Mouse (Mus musculus) embryonic stem cell, embryonic (primary cell): ENCODE data around the gene Bptf.

Experiments used
- CTCF ChIA-PET, 4 experiments: fragments of 300-600 bp in 2 of 4; fragments of 350-600 bp in 2 of 4; sonication (Branson Sonifier 250); formaldehyde crosslinking; loops; one replicate each; lab custom pipeline; 2022; ENCODE audit warnings: inconsistent platforms in 2 of 4; lab: Charles Lee
- POLR2A ChIA-PET, 4 experiments: fragments of 300-600 bp in 2 of 4; fragments of 350-600 bp in 2 of 4; sonication (Branson Sonifier 250); formaldehyde crosslinking; loops; one replicate each; lab custom pipeline; 2022; ENCODE audit warnings: antibody characterized with exemption in 4 of 4, inconsistent platforms in 1 of 4; lab: Charles Lee

Bptf gene

GRCm38 (mm10) chr11:107131749-107132421 is at the start of gene Bptf:
Gene Bptf (minus strand): TSS chr11:107132127.
- ChIA-PET CTCF (interaction anchor here (0.5 to 2.4 kb wide), 21 partner anchors 8 to 231 kb away, joined by 3 to 14 read pairs (median 4); no protein-coding TSS in a partner anchor), POLR2A (interaction anchor here in 3 of 4 experiments (0.5 to 23.9 kb wide), 41 partner anchors 8 to 407 kb away, joined by 3 to 396 read pairs (median 4); partner anchors contain the start of genes Kpna2 (in 2 of the 3), 1810010H24Rik (in 1 of the 3), Cep95 (in 1 of the 3) and Ddx5 (in 1 of the 3))

- POLR2A ChIA-PET = no interaction called here
- CTCF ChIA-PET = no interaction called here
These were observed 29.3 kb upstream of the Bptf start for GRCm38 (mm10) chr11:107161215-107161614.

GRCm38 (mm10) chr11:107159034-107159433 is 27.1 kb upstream of the Bptf start:
- ChIA-PET CTCF (interaction anchor here (0.5 to 2.7 kb wide), 22 partner anchors 10 to 756 kb away, joined by 3 to 7 read pairs (median 3); partner anchors contain the start of genes Bptf (in 1 of the 4), Cacng5 (in 1 of the 4) and Nol11 (in 1 of the 4)), POLR2A (interaction anchor here in 3 of 4 experiments (0.6 to 1.8 kb wide), 19 partner anchors 7 to 160 kb away, joined by 3 to 8 read pairs (median 4); partner anchors contain the start of genes Nol11 (in 2 of the 3) and Kpna2 (in 1 of the 3))

- POLR2A ChIA-PET = interaction anchor here (0.5 to 1.2 kb wide), 11 partner anchors 18 to 115 kb away, joined by 3 to 6 read pairs (median 3); partner anchors contain the start of gene Nol11 (in 1 of the 4)
- CTCF ChIA-PET = interaction anchor here (0.5 to 2.7 kb wide), 8 partner anchors 9 to 1392 kb away, joined by 3 to 8 read pairs (median 4); partner anchors contain the start of gene Nol11 (in 1 of the 4)
These were observed 25.2 kb upstream of the Bptf start for GRCm38 (mm10) chr11:107156977-107157642.

- CTCF ChIA-PET = interaction anchor here in 3 of 4 experiments (0.5 to 2.9 kb wide), 14 partner anchors 7 to 709 kb away, joined by 3 to 21 read pairs (median 4); partner anchors contain the start of genes Cep95 (in 1 of the 3), Ddx5 (in 1 of the 3) and Nol11 (in 1 of the 3)
- POLR2A ChIA-PET = interaction anchor here in 3 of 4 experiments (0.6 to 4.9 kb wide), 25 partner anchors 12 to 391 kb away, joined by 3 to 65 read pairs (median 7); partner anchors contain the start of genes Bptf (in 2 of the 3), Kpna2 (in 2 of the 3), 1810010H24Rik (in 1 of the 3) and Nol11 (in 1 of the 3)
These were observed 23.4 kb upstream of the Bptf start for GRCm38 (mm10) chr11:107155292-107155691.

GRCm38 (mm10) chr11:107154431-107154830 is 22.5 kb upstream of the Bptf start:
- POLR2A ChIA-PET = interaction anchor here (0.6 to 4.9 kb wide), 80 partner anchors 9 to 1905 kb away, joined by 3 to 65 read pairs (median 4); partner anchors contain the start of genes Bptf (in 3 of the 4), Nol11 (in 3 of the 4), Kpna2 (in 2 of the 4) and 1810010H24Rik (in 1 of the 4)

GRCm38 (mm10) chr11:107153645-107154044 is 21.7 kb upstream of the Bptf start:
- ChIA-PET POLR2A (interaction anchor here (0.6 to 4.9 kb wide), 47 partner anchors 9 to 1050 kb away, joined by 3 to 65 read pairs (median 6); partner anchors contain the start of genes Kpna2 (in 2 of the 4), Nol11 (in 2 of the 4), 1810010H24Rik (in 1 of the 4) and Bptf (in 1 of the 4)), CTCF (interaction anchor here in 3 of 4 experiments (0.6 to 2.9 kb wide), 11 partner anchors 9 to 401 kb away, joined by 3 to 25 read pairs (median 6); partner anchors contain the start of gene Bptf (in 1 of the 3))

More at GRCm38 (mm10) chr11:107154431-107154830, 22.5 kb upstream of the Bptf start:
- CTCF ChIA-PET = interaction anchor here (0.5 to 2.9 kb wide), 28 partner anchors 8 to 1194 kb away, joined by 3 to 21 read pairs (median 4); partner anchors contain the start of genes Bptf (in 1 of the 4), Cep95 (in 1 of the 4), Ddx5 (in 1 of the 4) and Nol11 (in 1 of the 4)

- ChIA-PET CTCF (interaction anchor here (0.5 to 2.2 kb wide), 32 partner anchors 8 to 1974 kb away, joined by 3 to 25 read pairs (median 4); partner anchors contain the start of gene Bptf (in 2 of the 4)), POLR2A (interaction anchor here (0.5 to 4.9 kb wide), 25 partner anchors 10 to 524 kb away, joined by 3 to 65 read pairs (median 5); partner anchors contain the start of genes Bptf (in 3 of the 4), 1810010H24Rik (in 2 of the 4), Kpna2 (in 2 of the 4) and Cep95 (in 1 of the 4))
These were observed 19.9 kb upstream of the Bptf start for GRCm38 (mm10) chr11:107151809-107152208.

GRCm38 (mm10) chr11:107143956-107144355 is 12.0 kb upstream of the Bptf start:
- CTCF ChIA-PET = interaction anchor here in 2 of 4 experiments (0.6 to 2.4 kb wide), 7 partner anchors 8 to 130 kb away, joined by 3 to 14 read pairs (median 5); no protein-coding TSS in a partner anchor
- POLR2A ChIA-PET = interaction anchor here in 3 of 4 experiments (0.6 to 23.9 kb wide), 16 partner anchors 8 to 510 kb away, joined by 3 to 396 read pairs (median 4); partner anchors contain the start of genes Kpna2 (in 2 of the 3), Bptf (in 1 of the 3), Cep95 (in 1 of the 3) and Ddx5 (in 1 of the 3)

- ChIA-PET POLR2A (interaction anchor here (0.7 to 23.9 kb wide), 15 partner anchors 9 to 143 kb away, joined by 3 to 396 read pairs (median 5); partner anchors contain the start of genes Bptf (in 2 of the 4) and Kpna2 (in 2 of the 4)), CTCF (interaction anchor here in 2 of 4 experiments (0.7 to 2.2 kb wide), 5 partner anchors 9 to 64 kb away, joined by 3 to 12 read pairs (median 6); no protein-coding TSS in a partner anchor)
These were observed 10.5 kb upstream of the Bptf start for GRCm38 (mm10) chr11:107142382-107142781.

GRCm38 (mm10) chr11:107140756-107141155 is 8.8 kb upstream of the Bptf start:
- CTCF ChIA-PET = interaction anchor here (0.6 to 2.2 kb wide), 12 partner anchors 8 to 42 kb away, joined by 3 to 12 read pairs (median 4); no protein-coding TSS in a partner anchor
- POLR2A ChIA-PET = interaction anchor here in 3 of 4 experiments (0.6 to 23.9 kb wide), 25 partner anchors 8 to 391 kb away, joined by 3 to 396 read pairs (median 5); partner anchors contain the start of genes Bptf (in 3 of the 3), Cep95 (in 1 of the 3), Ddx5 (in 1 of the 3) and Kpna2 (in 1 of the 3)

GRCm38 (mm10) chr11:107138633-107139032 is 6.7 kb upstream of the Bptf start:
- ChIA-PET CTCF (interaction anchor here (0.5 to 4.5 kb wide), 25 partner anchors 9 to 1784 kb away, joined by 3 to 36 read pairs (median 4); partner anchors contain the start of gene Ern1 (in 1 of the 4)), POLR2A (interaction anchor here in 3 of 4 experiments (0.6 to 23.9 kb wide), 36 partner anchors 6 to 636 kb away, joined by 3 to 396 read pairs (median 8); partner anchors contain the start of genes Bptf (in 1 of the 3), Cep95 (in 1 of the 3), Ddx5 (in 1 of the 3) and Kpna2 (in 1 of the 3))

GRCm38 (mm10) chr11:107137593-107137992 is 5.7 kb upstream of the Bptf start:
- POLR2A ChIA-PET = interaction anchor here in 3 of 4 experiments (0.5 to 23.9 kb wide), 82 partner anchors 8 to 944 kb away, joined by 3 to 396 read pairs (median 4); partner anchors contain the start of genes Kpna2 (in 3 of the 3), Cep95 (in 2 of the 3), Ddx5 (in 2 of the 3) and 1810010H24Rik (in 1 of the 3)
- CTCF ChIA-PET = interaction anchor here (0.5 to 4.5 kb wide), 28 partner anchors 10 to 772 kb away, joined by 3 to 36 read pairs (median 3); no protein-coding TSS in a partner anchor

- ChIA-PET POLR2A (interaction anchor here (0.6 to 23.9 kb wide), 40 partner anchors 8 to 636 kb away, joined by 3 to 396 read pairs (median 6); partner anchors contain the start of genes Cep95 (in 2 of the 4), Ddx5 (in 2 of the 4), Kpna2 (in 2 of the 4) and 1810010H24Rik (in 1 of the 4)), CTCF (interaction anchor here in 2 of 4 experiments (0.9 to 4.5 kb wide), 9 partner anchors 11 to 118 kb away, joined by 3 to 36 read pairs (median 6); no protein-coding TSS in a partner anchor)
These were observed 4.5 kb upstream of the Bptf start for GRCm38 (mm10) chr11:107136458-107136857.

GRCm38 (mm10) chr11:107135741-107136140 is 3.8 kb upstream of the Bptf start:
- POLR2A ChIA-PET = interaction anchor here (0.5 to 23.9 kb wide), 59 partner anchors 8 to 635 kb away, joined by 3 to 396 read pairs (median 4); partner anchors contain the start of genes Cep95 (in 2 of the 4), Ddx5 (in 2 of the 4), Kpna2 (in 2 of the 4) and Psmd12 (in 1 of the 4)
- CTCF ChIA-PET = interaction anchor here (0.5 to 4.5 kb wide), 31 partner anchors 9 to 974 kb away, joined by 3 to 36 read pairs (median 4); partner anchors contain the start of gene Kpna2 (in 1 of the 4)
